13 mouse cellular contexts compared by ENCODE assay signal in the genomic region with DNA sequence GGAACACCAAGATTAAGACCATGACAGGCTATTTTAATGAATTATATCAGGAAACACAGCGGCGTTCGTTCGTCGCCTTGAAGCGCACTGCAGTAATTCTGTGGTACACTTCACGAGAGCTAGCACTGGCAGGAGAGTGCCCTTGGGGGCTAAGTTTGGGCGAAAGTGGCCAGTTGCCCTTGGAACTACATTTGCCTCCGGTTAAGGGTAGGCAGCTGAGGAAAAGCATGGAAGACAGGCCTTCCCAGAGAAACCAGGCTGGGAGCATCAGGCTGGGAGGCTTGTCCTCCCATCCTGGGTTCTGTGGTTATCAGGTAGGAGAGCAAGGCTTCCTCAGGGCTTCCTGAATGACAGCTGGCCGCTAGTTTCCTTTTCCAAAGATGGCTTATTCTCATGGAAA. TPM values are rescaled to one million over a fixed set of nuclear protein-coding genes. Genes with fewer than 3 reads are reported as not detected.
DNase-seq lines count a peak whose midpoint lies in the region; ATAC-seq lines count a peak whose summit lies in the region.
"Had no signal": no experiment of that assay in that cellular context is flagged by ENCODE, and none has a peak within 500 bp of the region (broad histone marks: within the 10 kb centered on the region; RNA-seq: fewer than 3 reads in every experiment).

No protein-coding gene starts in this region.

- 57% methylated on average over 10 of the region's 10 CpGs for WGBS in liver, embryonic 13.5 days (ENCODE audit: insufficient replicate concordance)

- peaks cover 75% of the 10 kb centered on the region for H3K36me3 ChIP-seq in erythroblast, embryonic 14.5 days (ENCODE audit: control insufficient read depth)
- peaks cover 49% of the 10 kb centered on the region for H3K36me3 ChIP-seq in megakaryocyte, embryonic 14.5 days (replicated peaks; ENCODE audit: low read length)
- H3K36me3 ChIP-seq in liver, embryonic 13.5 days, result peaks cover 29% of the 10 kb centered on the region
- H3K36me3 ChIP-seq: forebrain, embryonic 12.5 days; heart, embryonic 15.5 days had no signal

- H3K9ac ChIP-seq in liver, embryonic 13.5 days, result peak overlapping the region; percentile 54
- H3K9ac ChIP-seq: forebrain, embryonic 12.5 days; heart, embryonic 15.5 days; lung, embryonic 14.5 days had no signal

- no peaks in the 10 kb centered on the region for H3K9me3 ChIP-seq in erythroblast, embryonic 14.5 days (ENCODE audit: control insufficient read depth, low read length)
- H3K9me3 ChIP-seq in megakaryocyte, embryonic 14.5 days, result no peaks in the 10 kb centered on the region
- no peaks in the 10 kb centered on the region for H3K9me3 ChIP-seq in liver, embryonic 13.5 days (replicated peaks)
- H3K9me3 ChIP-seq: forebrain, embryonic 12.5 days; heart, embryonic 15.5 days had no signal

- DNase-seq in adrenal gland, postnatal 10 days, result peak; percentile 67
- no peak for DNase-seq in liver, embryonic 13.5 days
- DNase-seq in left cerebral cortex, adult 11 months (ENCODE audit: low spot score), result no peak
- no peak for DNase-seq in layer of hippocampus, adult 9-10 months (ENCODE audit: low spot score)
- DNase-seq: lung, embryonic 14.5 days had no signal

- H3K27ac ChIP-seq in liver, embryonic 13.5 days, result peak overlapping the region; percentile 73
- H3K27ac ChIP-seq: forebrain, embryonic 12.5 days; heart, embryonic 15.5 days; stomach, postnatal 0 days had no signal

- no peak for ATAC-seq in erythroblast, adult 5-6 weeks (replicated peaks; ENCODE audit: low FRiP score, poor library complexity, severe bottlenecking)
- no peak for ATAC-seq in megakaryocyte, adult 5-6 weeks (ENCODE audit: poor library complexity, severe bottlenecking)
- no peak for ATAC-seq in liver, embryonic 13.5 days (ENCODE audit: low read depth)
- ATAC-seq: midbrain, embryonic 16.5 days had no signal

- H3K4me1 ChIP-seq in erythroblast, embryonic 14.5 days (ENCODE audit: control insufficient read depth), result peaks cover 81% of the 10 kb centered on the region
- peaks cover 80% of the 10 kb centered on the region for H3K4me1 ChIP-seq in megakaryocyte, embryonic 14.5 days
- H3K4me1 ChIP-seq in liver, embryonic 13.5 days (replicated peaks), result peaks cover 91% of the 10 kb centered on the region

- peak overlapping the region; percentile 42 for H3K4me2 ChIP-seq in liver, embryonic 13.5 days
- H3K4me2 ChIP-seq: forebrain, embryonic 12.5 days; heart, embryonic 15.5 days; lung, embryonic 14.5 days had no signal

- H3K27me3 ChIP-seq in erythroblast, embryonic 14.5 days (ENCODE audit: control insufficient read depth), result no peaks in the 10 kb centered on the region
- no peaks in the 10 kb centered on the region for H3K27me3 ChIP-seq in megakaryocyte, embryonic 14.5 days (replicated peaks)
- no peaks in the 10 kb centered on the region for H3K27me3 ChIP-seq in liver, embryonic 13.5 days
- H3K27me3 ChIP-seq: forebrain, embryonic 12.5 days; heart, embryonic 15.5 days had no signal

- peak overlapping the region; percentile 25 for H3K4me3 ChIP-seq in erythroblast, embryonic 14.5 days (replicated peaks)
- peak overlapping the region; percentile 89 for H3K4me3 ChIP-seq in megakaryocyte, embryonic 14.5 days (replicated peaks)
- peak overlapping the region; percentile 9; the same call in 1 of the 2 replicates for H3K4me3 ChIP-seq in liver, embryonic 13.5 days (replicated peaks)
- H3K4me3 ChIP-seq: forebrain, embryonic 12.5 days; heart, embryonic 15.5 days had no signal

RNA-seq across cellular contexts. Expression of gene Nrip1, which starts 8.4 kb away (rescaled TPM):
- polyA plus RNA-seq in erythroblast, embryonic 14.5 days (2012), result 0.55 and 0.77 TPM in 2 replicates
- 66.7 and 71.5 TPM in 2 replicates for total RNA-seq in erythroblast, adult 5-6 weeks (2015; ENCODE audit: low replicate concordance)
- 68.1 and 82.0 TPM in 2 replicates for total RNA-seq in erythroblast, adult 5-6 weeks (2017; ENCODE audit: low replicate concordance)
- polyA plus RNA-seq in megakaryocyte, embryonic 14.5 days (2012; ENCODE audit: insufficient read depth, low replicate concordance), result 0.60 and 3.0 TPM in 2 replicates
- total RNA-seq in megakaryocyte, adult 5-6 weeks (2015), result 21.6 and 22.9 TPM in 2 replicates
- 12.2 and 18.3 TPM in 2 replicates for total RNA-seq in megakaryocyte, adult 5-6 weeks (2017)
- total RNA-seq in adrenal gland, postnatal 10 days (2021), result 10 to 100 TPM; 45.2 to 64.7 TPM
- 20.2 and 20.4 TPM in 2 replicates for polyA plus RNA-seq in liver, embryonic 13.5 days (2015; fragmentation: Nextera tagmentation; extraction: Ambion mirVana)

Comparison
In these comparisons a context has a peak if more than half of its experiments do, and no peak if none do; other contexts are left out.
1. H3K4me3 ChIP-seq: peak in every context shown above with its lines; median percentile 89 in megakaryocyte, embryonic 14.5 days; 25 in erythroblast, embryonic 14.5 days; 9 in liver, embryonic 13.5 days.